Mouse (Mus musculus) liver, adult 2 months (tissue): ENCODE measurements around the gene Mta3. TPM values are rescaled to one million over a fixed set of nuclear protein-coding genes. Genes with fewer than 3 reads are reported as not detected.
"Not testable (repeated sequence)": the region's sequence is repeated elsewhere in the genome, so short reads cannot be mapped to it uniquely, and the experiment has no call there.

Experiments
- DNase-seq: peaks from one replicate; pipeline ENCODE4 v3.0.0-alpha.2; 2011; ENCODE audit warnings: low read depth, low spot score; ENCODE audit errors: extremely low read depth
- H3K27ac ChIP-seq: fragments of 200-500 bp; replicated peaks from 2 replicates; pipeline ENCODE4 v1.5.1; 2012; ENCODE audit warnings: low read depth, mild to moderate bottlenecking, control low read depth, inconsistent platforms, low read length; ENCODE audit not compliant: insufficient read depth
- H3K27me3 ChIP-seq: fragments of 200-500 bp; 2 replicates; pipeline ENCODE4 v1.6.1; 2012; ENCODE audit warnings: mild to moderate bottlenecking, moderate library complexity, low read length, inconsistent platforms; ENCODE audit not compliant: control insufficient read depth, insufficient read depth
- H3K36me3 ChIP-seq: fragments of 200-500 bp; 2 replicates; pipeline ENCODE4 v1.6.1; 2012; ENCODE audit warnings: low read length, inconsistent platforms; ENCODE audit not compliant: control insufficient read depth, insufficient read depth
- H3K4me1 ChIP-seq: fragments of 200-500 bp; 2 replicates; pipeline ENCODE4 v1.6.1; 2011; ENCODE audit warnings: low read length; ENCODE audit not compliant: control insufficient read depth, insufficient read depth
- H3K4me3 ChIP-seq: fragments of 200-500 bp; 2 replicates; pipeline ENCODE4 v1.5.1; 2011; ENCODE audit warnings: low read depth, mild to moderate bottlenecking, control low read depth, low read length, moderate library complexity; ENCODE audit not compliant: insufficient read depth
- H3K79me2 ChIP-seq: fragments of 200-500 bp; 2 replicates; pipeline ENCODE4 v1.6.1; 2012; ENCODE audit warnings: inconsistent platforms, mild to moderate bottlenecking, low read length, moderate library complexity; ENCODE audit not compliant: control insufficient read depth, insufficient read depth
- H3K9ac ChIP-seq: fragments of 200-500 bp; 2 replicates; pipeline ENCODE4 v1.6.1; 2012; ENCODE audit warnings: low read depth, mild to moderate bottlenecking, control low read depth, inconsistent platforms, low read length
- CTCF ChIP-seq: fragments of 200-500 bp; IDR thresholded peaks from 2 replicates; pipeline ENCODE4 v1.5.1; 2011; ENCODE audit warnings: low read depth, low read length, control low read depth
- POLR2A ChIP-seq: fragments of 200-500 bp; IDR thresholded peaks from 2 replicates; pipeline ENCODE4 v1.6.1; 2011; ENCODE audit warnings: low read length, control low read depth; ENCODE audit not compliant: insufficient read depth; ENCODE audit errors: extremely low read depth
- WGBS: fragments of 180-500 bp; shearing (Covaris S2); methylation state at CpG from one replicate; pipeline ENCODE4 v1.1.7; 2018; 5-methylcytosine and 5-hydroxymethylcytosine counted together
- polyA plus RNA-seq: library from polyadenylated mRNA; depleted of rRNA; stranded (reverse); fragments of >200 nt; gene quantifications from 2 replicates; pipeline ENCODE4 v1.2.3, GENCODE M21; 2012
- total RNA-seq: library from RNA; depleted of rRNA; stranded (reverse); fragments of >200 nt; gene quantifications from 2 replicates; pipeline ENCODE4 v1.2.3, GENCODE M21; 2014

Gene Mta3
- total and polyA plus RNA-seq, 2 experiments = 11.3 to 16.0 TPM

DNA sequence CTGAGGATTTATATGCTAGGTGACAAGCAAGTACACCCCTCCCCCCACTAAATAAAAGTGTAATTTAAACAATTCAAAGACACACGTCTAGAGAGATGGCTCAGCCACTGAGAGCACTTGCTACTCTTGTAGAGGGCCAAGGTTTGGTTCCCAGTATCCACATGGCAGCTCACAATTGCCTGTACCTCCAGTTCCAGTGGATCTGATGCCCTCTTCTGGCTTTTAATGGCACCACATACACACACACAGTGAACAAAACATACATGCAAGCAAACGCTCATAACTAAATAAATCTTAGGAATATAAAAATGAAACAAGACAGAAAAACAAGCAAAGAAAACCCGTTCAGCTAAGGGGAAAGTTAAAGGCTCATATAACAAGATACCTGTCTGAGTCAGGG is 147.9 kb downstream of the Mta3 start:
- 63% methylated on average over 3 of the region's 3 CpGs for WGBS
- no peak for DNase-seq
- Histone ChIP-seq H3K9ac (no peak overlapping the region), H3K27ac (no peak overlapping the region), H3K36me3 (no peaks in the 10 kb centered on the region), H3K79me2 (no peaks in the 10 kb centered on the region), H3K27me3 (no peaks in the 10 kb centered on the region), H3K4me3 (no peak overlapping the region), H3K4me1 (0 out of 2 replicates have a peak, but pooled peaks cover 3% of the 10 kb centered on the region)
- TF ChIP-seq POLR2A = no peak
- TF ChIP-seq CTCF = 0 out of 2 replicates have a peak, but pooled peaks have one; percentile 22

DNA sequence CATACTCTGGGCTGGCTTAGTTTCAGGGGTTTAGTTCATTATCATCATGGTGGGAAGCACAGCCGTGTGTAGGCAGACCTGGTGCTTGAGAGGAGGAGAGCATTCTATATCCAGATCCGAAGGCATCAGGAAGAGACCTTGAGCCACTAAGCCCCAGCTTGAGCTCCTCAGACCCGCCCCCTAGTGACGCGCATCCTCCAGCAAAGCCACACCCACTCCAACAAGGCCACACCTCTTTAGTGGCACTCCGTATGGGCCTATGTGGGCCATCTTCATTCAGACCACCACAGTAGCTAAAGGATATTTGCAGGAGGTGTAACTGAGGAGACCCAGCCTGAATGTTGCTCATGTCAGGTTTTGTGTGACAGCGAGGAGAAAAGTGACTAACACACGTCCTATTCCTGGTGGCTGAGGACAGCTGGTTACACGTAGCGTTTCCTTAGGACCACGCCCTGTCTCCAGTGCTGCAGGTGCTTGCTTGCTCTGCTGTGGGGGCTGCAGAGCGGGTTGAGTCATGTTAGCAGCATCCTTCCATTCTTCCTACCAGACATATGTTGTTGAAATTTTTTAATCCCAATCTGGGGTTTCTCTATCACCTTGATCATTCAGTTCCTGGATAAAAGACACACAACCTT is 148.4 kb downstream of the Mta3 start:
- no peak overlapping the region for H3K9ac ChIP-seq
- 0 out of 2 replicates have a peak, but pooled peaks cover 2% of the 10 kb centered on the region for H3K4me1 ChIP-seq
- H3K4me3 ChIP-seq = no peak overlapping the region
- H3K27me3 ChIP-seq = no peaks in the 10 kb centered on the region
- H3K36me3 ChIP-seq = no peaks in the 10 kb centered on the region
- no peak overlapping the region for H3K27ac ChIP-seq
- H3K79me2 ChIP-seq = no peaks in the 10 kb centered on the region
- 59% methylated on average over 12 of the region's 12 CpGs for WGBS
- no peak for DNase-seq
- no peak for TF ChIP-seq POLR2A
- TF ChIP-seq CTCF = no peak

DNA sequence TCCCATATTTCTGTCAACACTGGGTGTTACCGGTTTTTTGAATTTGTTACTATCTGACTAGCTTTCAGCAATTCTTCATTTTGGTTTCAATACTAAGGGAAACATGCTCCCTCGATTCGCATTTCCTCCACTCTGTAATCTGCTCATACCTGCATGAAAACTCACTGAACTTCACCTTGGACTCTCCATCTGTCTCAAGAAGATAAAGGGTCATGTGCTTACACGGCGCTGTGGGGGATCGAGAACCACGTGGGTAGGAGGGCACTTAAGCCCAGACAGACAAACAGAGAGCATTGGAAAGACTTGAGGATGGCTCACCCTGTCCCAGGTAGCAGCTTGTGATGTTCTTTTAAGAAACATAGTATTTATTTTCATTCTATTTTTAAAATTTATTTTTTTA is 152.4 kb downstream of the Mta3 start:
- Histone ChIP-seq H3K27me3 (no peaks in the 10 kb centered on the region), H3K4me1 (no peaks in the 10 kb centered on the region), H3K27ac (no peak overlapping the region), H3K79me2 (no peaks in the 10 kb centered on the region), H3K36me3 (no peaks in the 10 kb centered on the region), H3K4me3 (no peak overlapping the region), H3K9ac (no peak overlapping the region)
- TF ChIP-seq POLR2A (no peak), CTCF (no peak)
- WGBS = 85% methylated on average over 7 of the region's 7 CpGs
- DNase-seq = no peak

DNA sequence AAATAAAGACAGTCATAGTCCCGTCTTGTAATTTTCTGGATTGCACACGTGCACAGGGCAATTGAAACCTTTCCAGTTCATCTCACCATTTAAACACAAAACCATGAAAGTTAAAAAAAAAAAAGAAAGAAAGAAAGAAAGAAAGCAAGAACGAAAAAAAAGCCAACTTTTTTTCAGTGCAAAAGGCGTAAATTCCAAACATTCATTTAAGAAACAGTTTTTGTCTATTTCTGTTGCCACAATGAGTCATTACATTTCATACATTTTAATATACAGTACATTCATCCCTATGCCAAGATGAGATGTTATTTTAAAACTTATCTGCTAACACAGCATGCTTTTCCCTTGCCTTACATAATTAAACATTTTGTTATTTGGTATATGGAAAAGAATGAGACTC is 153.7 kb downstream of the Mta3 start:
- TF ChIP-seq POLR2A (no peak), CTCF (no peak)
- no peak overlapping the region for H3K9ac ChIP-seq
- no peaks in the 10 kb centered on the region for H3K36me3 ChIP-seq
- DNase-seq = no peak
- WGBS = 91% methylated on average over 4 of the region's 4 CpGs
- H3K79me2 ChIP-seq = no peaks in the 10 kb centered on the region
- no peaks in the 10 kb centered on the region for H3K27me3 ChIP-seq
- no peak overlapping the region for H3K4me3 ChIP-seq
- H3K27ac ChIP-seq = no peak overlapping the region
- no peaks in the 10 kb centered on the region for H3K4me1 ChIP-seq

- no peak for TF ChIP-seq POLR2A
- no peak for TF ChIP-seq CTCF
- Histone ChIP-seq H3K36me3 (no peaks in the 10 kb centered on the region), H3K27ac (no peak overlapping the region), H3K79me2 (no peaks in the 10 kb centered on the region), H3K9ac (no peak overlapping the region), H3K4me1 (no peaks in the 10 kb centered on the region), H3K4me3 (no peak overlapping the region), H3K27me3 (no peaks in the 10 kb centered on the region)
- no peak for DNase-seq
- 87% methylated on average over 7 of the region's 7 CpGs for WGBS
Observed at GRCm38 (mm10) chr17:83860224-83860623, 154.3 kb downstream of the Mta3 start.

DNA sequence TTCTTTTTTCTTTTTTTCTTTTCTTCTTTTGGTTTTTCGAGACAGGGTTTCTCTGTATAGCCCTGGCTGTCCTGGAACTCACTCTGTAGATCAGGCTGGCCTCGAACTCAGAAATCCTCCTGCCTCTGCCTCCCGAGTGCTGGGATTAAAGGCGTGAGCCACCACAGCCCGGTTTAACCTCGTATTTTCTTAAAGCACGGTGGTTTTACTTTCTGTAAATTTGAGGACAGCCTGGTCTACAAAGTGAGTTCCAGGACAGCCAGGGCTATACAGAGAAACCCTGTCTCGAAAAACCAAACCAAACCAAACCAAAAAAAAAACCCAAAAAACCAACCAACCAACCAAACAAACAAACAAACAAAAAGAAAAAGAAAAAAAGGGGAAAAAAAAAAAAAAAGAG is 155.0 kb downstream of the Mta3 start:
- H3K36me3 ChIP-seq, H3K4me1 ChIP-seq, H3K27me3 ChIP-seq, H3K27ac ChIP-seq, DNase-seq, H3K9ac ChIP-seq, H3K79me2 ChIP-seq: not testable (repeated sequence)
- H3K4me3 ChIP-seq = peak overlapping the region; percentile 65; the same call in 1 of the 2 replicates
- 65% methylated on average over 8 of the region's 8 CpGs for WGBS
